Mouse (Mus musculus) embryonic facial prominence, embryonic 13.5 days (tissue): ENCODE data around the gene Vav2. TPM values are rescaled to one million over a fixed set of nuclear protein-coding genes. Genes with fewer than 3 reads are reported as not detected.
A peak's percentile ranks its signal among the peaks of the same experiment; 100 is the strongest.

Source experiments
- ATAC-seq: fragments of 200-750 bp; cut with Nextera tagmentation; 2 replicates; pipeline ENCODE4 v1.8.0; 2017; ENCODE audit warnings: low read depth; ENCODE audit not compliant: insufficient number of reproducible peaks, insufficient read depth, low FRiP score, low TSS enrichment
- H3K27ac ChIP-seq: fragments of 300-500 bp; sonication (generic); 2 replicates; pipeline ENCODE4 v1.5.1; 2015; ENCODE audit warnings: moderate library complexity, mild to moderate bottlenecking, inconsistent platforms
- H3K27me3 ChIP-seq: fragments of 300-500 bp; sonication (generic); 2 replicates; pipeline ENCODE4 v1.6.1; 2015; ENCODE audit warnings: mild to moderate bottlenecking, inconsistent platforms
- H3K36me3 ChIP-seq: fragments of 300-500 bp; sonication (generic); 2 replicates; pipeline ENCODE4 v1.6.1; 2015; ENCODE audit warnings: mild to moderate bottlenecking, inconsistent platforms
- H3K4me1 ChIP-seq: fragments of 300-500 bp; sonication (generic); 2 replicates; pipeline ENCODE4 v1.6.1; 2015; ENCODE audit warnings: inconsistent platforms
- H3K4me2 ChIP-seq: fragments of 300-500 bp; sonication (generic); 2 replicates; pipeline ENCODE4 v1.6.1; 2015; ENCODE audit warnings: moderate library complexity, mild to moderate bottlenecking, inconsistent platforms
- H3K4me3 ChIP-seq: fragments of 300-500 bp; sonication (generic); 2 replicates; pipeline ENCODE4 v1.5.1; 2015; ENCODE audit warnings: mild to moderate bottlenecking, inconsistent platforms
- H3K9ac ChIP-seq: fragments of 300-500 bp; sonication (generic); 2 replicates; pipeline ENCODE4 v1.6.1; 2015; ENCODE audit warnings: mild to moderate bottlenecking, inconsistent platforms
- H3K9me3 ChIP-seq: fragments of 300-500 bp; sonication (generic); 2 replicates; pipeline ENCODE4 v1.6.1; 2016; ENCODE audit warnings: inconsistent platforms
- WGBS: fragments of 180-500 bp; shearing (Covaris S2); methylation state at CpG from one replicate; pipeline ENCODE4 v1.1.7; 2015; ENCODE audit warnings: mixed read lengths; 5-methylcytosine and 5-hydroxymethylcytosine counted together
- polyA plus RNA-seq: library from polyadenylated mRNA; unstranded; fragments of >200 nt; fragmentation: Nextera tagmentation; extraction: Ambion mirVana; gene quantifications from 2 replicates; pipeline ENCODE4 v1.2.1, GENCODE M21; 2015

Vav2 gene
- polyA plus RNA-seq, 1 experiment from 2014 or later: 5.2 TPM

DNA sequence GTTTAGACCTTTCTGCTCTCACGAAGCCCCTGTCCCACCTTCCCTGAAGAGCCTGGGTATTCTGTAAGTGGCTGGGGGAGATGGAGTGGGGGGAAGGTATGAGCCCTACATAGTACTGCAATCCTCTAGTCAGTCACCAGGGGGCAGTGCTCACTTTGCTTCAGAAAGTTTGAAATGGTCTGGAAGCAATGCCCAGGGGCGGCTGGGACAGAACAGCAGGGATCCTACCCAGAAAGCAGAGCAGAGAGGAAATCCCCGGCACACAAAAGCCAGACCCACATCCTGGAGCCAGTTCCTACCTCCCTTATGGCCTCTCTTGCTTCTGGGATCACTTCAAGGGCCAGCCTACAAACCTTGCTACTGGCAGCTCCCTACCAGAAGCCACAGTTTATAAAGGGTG lies 137.8 kb downstream of the Vav2 start:
- no peak for ATAC-seq
- Histone ChIP-seq H3K36me3 (peaks cover 56% of the 10 kb centered on the region), H3K4me3 (no peak overlapping the region), H3K27me3 (no peaks in the 10 kb centered on the region), H3K4me1 (peaks cover 6% of the 10 kb centered on the region), H3K9me3 (no peaks in the 10 kb centered on the region), H3K4me2 (no peak overlapping the region), H3K9ac (peak overlapping the region; percentile 44; the same call in 1 of the 2 replicates), H3K27ac (peak overlapping the region; percentile 60; the same call in 1 of the 2 replicates)
- 19% methylated on average over 3 of the region's 3 CpGs for WGBS

- H3K27me3 ChIP-seq: no peaks in the 10 kb centered on the region
- WGBS: 68% methylated on average over 7 of the region's 7 CpGs
- H3K9me3 ChIP-seq: no peaks in the 10 kb centered on the region
- peaks cover 6% of the 10 kb centered on the region for H3K4me1 ChIP-seq
- no peak overlapping the region for H3K9ac ChIP-seq
- no peak for ATAC-seq
- H3K4me2 ChIP-seq: no peak overlapping the region
- H3K4me3 ChIP-seq: no peak overlapping the region
- H3K36me3 ChIP-seq: peaks cover 63% of the 10 kb centered on the region
- no peak overlapping the region for H3K27ac ChIP-seq
These were observed 139.7 kb downstream of the Vav2 start for GRCm38 (mm10) chr2:27286971-27287710.

DNA sequence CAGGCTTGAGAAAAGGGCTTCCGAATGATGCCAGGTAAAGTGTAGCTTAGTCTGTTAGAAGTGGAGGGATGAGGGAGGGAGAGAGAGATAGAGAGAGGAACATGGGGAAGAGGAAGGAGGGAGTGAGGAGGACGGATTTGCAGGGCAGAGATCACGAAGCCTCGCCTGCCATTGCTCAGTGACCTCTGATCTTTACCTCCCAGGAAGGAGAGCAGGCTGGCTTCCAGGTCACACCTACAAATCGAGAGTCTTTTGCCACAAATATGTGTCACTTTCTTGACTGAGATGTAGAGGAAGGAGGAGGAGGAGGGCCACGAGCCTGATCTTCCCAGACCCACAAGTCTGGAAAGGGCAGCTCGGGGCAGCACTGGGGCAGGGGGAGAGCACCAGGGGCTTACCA lies 142.4 kb downstream of the Vav2 start:
- no peak for ATAC-seq
- Histone ChIP-seq H3K27ac (no peak overlapping the region), H3K4me2 (no peak overlapping the region), H3K27me3 (no peaks in the 10 kb centered on the region), H3K4me1 (peaks cover 4% of the 10 kb centered on the region), H3K9ac (no peak overlapping the region), H3K36me3 (peaks cover 53% of the 10 kb centered on the region), H3K4me3 (no peak overlapping the region), H3K9me3 (no peaks in the 10 kb centered on the region)
- 63% methylated on average over 7 of the region's 7 CpGs for WGBS

GRCm38 (mm10) chr2:27281771-27282170 lies 145.1 kb downstream of the Vav2 start:
- 87% methylated on average over 9 of the region's 9 CpGs for WGBS
- Histone ChIP-seq H3K4me2 (no peak overlapping the region), H3K9me3 (no peaks in the 10 kb centered on the region), H3K27me3 (no peaks in the 10 kb centered on the region), H3K4me3 (no peak overlapping the region), H3K36me3 (peaks cover 62% of the 10 kb centered on the region), H3K4me1 (no peaks in the 10 kb centered on the region), H3K27ac (no peak overlapping the region), H3K9ac (no peak overlapping the region)
- no peak for ATAC-seq

GRCm38 (mm10) chr2:27280920-27281611 lies 145.8 kb downstream of the Vav2 start:
- 69% methylated on average over 13 of the region's 13 CpGs for WGBS
- no peak overlapping the region for H3K27ac ChIP-seq

DNA sequence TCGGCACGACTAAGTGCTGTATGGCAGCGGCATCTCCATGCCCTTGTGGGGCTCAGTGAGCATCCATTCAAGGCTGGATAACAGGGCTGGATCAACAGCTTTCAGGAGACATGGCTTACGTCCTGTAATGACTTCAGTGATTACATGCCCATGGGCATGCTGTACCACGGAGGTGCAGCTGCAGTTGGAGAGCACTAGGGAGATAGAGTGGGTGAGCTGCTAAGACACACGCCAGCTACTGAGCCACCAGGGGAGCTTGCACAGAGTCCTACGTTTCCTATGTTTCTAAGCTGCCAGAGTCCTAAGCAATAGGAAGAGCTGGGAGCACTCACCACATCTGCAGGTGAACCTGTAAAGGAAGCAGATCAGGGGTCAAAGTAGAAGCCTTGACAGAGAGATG lies 148.0 kb downstream of the Vav2 start:
- H3K9me3 ChIP-seq: no peaks in the 10 kb centered on the region
- no peak overlapping the region for H3K27ac ChIP-seq
- 87% methylated on average over 7 of the region's 7 CpGs for WGBS
- no peak overlapping the region for H3K9ac ChIP-seq
- H3K4me3 ChIP-seq: no peak overlapping the region
- peaks cover 67% of the 10 kb centered on the region for H3K36me3 ChIP-seq
- ATAC-seq: no peak
- no peak overlapping the region for H3K4me2 ChIP-seq
- no peaks in the 10 kb centered on the region for H3K27me3 ChIP-seq
- H3K4me1 ChIP-seq: no peaks in the 10 kb centered on the region

More at GRCm38 (mm10) chr2:27280920-27281611, 145.8 kb downstream of the Vav2 start:
- peaks cover 57% of the 10 kb centered on the region for H3K36me3 ChIP-seq
- H3K9me3 ChIP-seq: no peaks in the 10 kb centered on the region
- no peak for ATAC-seq
- no peaks in the 10 kb centered on the region for H3K27me3 ChIP-seq
- H3K4me3 ChIP-seq: no peak overlapping the region
- no peak overlapping the region for H3K4me2 ChIP-seq
- no peak overlapping the region for H3K9ac ChIP-seq
- H3K4me1 ChIP-seq: no peaks in the 10 kb centered on the region

DNA sequence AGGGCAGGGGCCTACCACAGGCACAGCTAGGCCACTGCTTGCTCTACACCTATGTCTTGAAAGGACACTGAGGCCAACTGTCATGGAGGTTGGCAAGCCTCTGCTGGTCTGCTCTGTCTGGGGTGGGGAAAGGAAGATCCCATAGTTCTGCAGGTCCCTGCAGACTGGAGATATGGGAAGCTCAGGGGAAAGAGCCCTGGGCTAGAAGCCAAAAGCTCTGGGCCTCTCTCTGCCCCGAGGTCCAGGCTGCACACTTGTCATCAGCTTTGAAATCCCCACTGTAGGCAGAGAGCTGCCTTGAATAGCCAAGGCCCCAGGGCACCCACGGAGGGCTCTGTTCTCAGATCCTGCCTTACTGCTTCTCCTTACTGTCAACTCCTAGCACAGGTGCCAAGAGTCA lies 158.5 kb downstream of the Vav2 start:
- H3K9ac ChIP-seq: no peak overlapping the region
- H3K27me3 ChIP-seq: no peaks in the 10 kb centered on the region
- no peak overlapping the region for H3K4me3 ChIP-seq
- no peaks in the 10 kb centered on the region for H3K4me1 ChIP-seq
- no peak for ATAC-seq
- peaks cover 83% of the 10 kb centered on the region for H3K36me3 ChIP-seq
- no peaks in the 10 kb centered on the region; the same call in 1 of the 2 replicates for H3K9me3 ChIP-seq
- no peak overlapping the region for H3K27ac ChIP-seq
- 72% methylated on average over 2 of the region's 2 CpGs for WGBS
- no peak overlapping the region for H3K4me2 ChIP-seq

DNA sequence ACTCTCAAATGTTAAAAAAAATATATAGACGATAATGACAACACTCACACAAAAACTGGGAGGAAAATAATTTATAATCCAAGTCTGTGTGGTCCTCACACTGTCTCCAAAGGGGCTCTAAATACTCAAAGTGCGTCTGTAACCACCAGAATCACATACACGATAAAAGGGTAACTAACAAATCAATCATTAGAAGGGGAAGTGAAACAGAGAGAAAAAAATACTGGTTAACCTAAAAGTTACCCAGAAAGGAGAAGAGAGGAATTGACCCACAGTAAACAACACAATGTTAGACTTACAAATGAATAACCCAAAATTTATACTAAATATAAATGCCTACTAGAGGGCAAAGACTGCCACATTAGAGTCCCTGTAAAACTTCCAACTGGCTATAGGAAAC lies 161.0 kb downstream of the Vav2 start:
- peaks cover 82% of the 10 kb centered on the region for H3K36me3 ChIP-seq
- H3K4me3 ChIP-seq: no peak overlapping the region
- 88% methylated on average over 3 of the region's 3 CpGs for WGBS
- no peaks in the 10 kb centered on the region; the same call in 1 of the 2 replicates for H3K9me3 ChIP-seq
- H3K9ac ChIP-seq: no peak overlapping the region
- no peak overlapping the region for H3K4me2 ChIP-seq
- no peaks in the 10 kb centered on the region for H3K27me3 ChIP-seq
- no peak for ATAC-seq
- no peaks in the 10 kb centered on the region for H3K4me1 ChIP-seq
- H3K27ac ChIP-seq: no peak overlapping the region

- H3K36me3 ChIP-seq: peaks cover 53% of the 10 kb centered on the region
- no peaks in the 10 kb centered on the region for H3K27me3 ChIP-seq
- 93% methylated on average over 4 of the region's 4 CpGs for WGBS
These were observed 163.8 kb downstream of the Vav2 start for GRCm38 (mm10) chr2:27262984-27263383.

DNA sequence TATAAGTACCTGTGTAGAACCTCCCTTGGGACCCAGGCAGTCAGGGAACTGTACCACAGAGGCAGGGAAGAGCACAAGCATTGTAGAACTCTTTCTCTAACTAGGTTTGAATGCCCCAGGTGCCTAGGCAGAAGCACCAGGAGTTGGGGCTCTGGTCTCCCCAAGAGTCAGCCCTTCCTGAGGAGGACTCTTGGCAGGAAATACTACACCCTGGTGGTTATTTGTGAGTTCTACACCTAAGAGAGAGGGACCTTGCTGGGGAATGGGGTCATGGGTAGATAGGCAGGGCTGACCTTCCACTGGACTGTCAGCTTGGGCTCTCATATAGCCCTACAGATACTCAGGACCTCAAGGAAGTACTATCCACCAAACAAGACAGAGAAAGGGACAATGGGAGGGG lies 175.4 kb downstream of the Vav2 start:
- peaks cover 13% of the 10 kb centered on the region for H3K4me1 ChIP-seq
- no peak overlapping the region for H3K4me2 ChIP-seq
- H3K9me3 ChIP-seq: no peaks in the 10 kb centered on the region
- no peak overlapping the region for H3K4me3 ChIP-seq
- no peak for ATAC-seq
- H3K27ac ChIP-seq: no peak overlapping the region
- H3K27me3 ChIP-seq: no peaks in the 10 kb centered on the region
- no peak overlapping the region for H3K9ac ChIP-seq
- H3K36me3 ChIP-seq: no peaks in the 10 kb centered on the region

More at GRCm38 (mm10) chr2:27262984-27263383, 163.8 kb downstream of the Vav2 start:
- no peaks in the 10 kb centered on the region for H3K9me3 ChIP-seq
- no peaks in the 10 kb centered on the region for H3K4me1 ChIP-seq
- no peak overlapping the region for H3K9ac ChIP-seq
- no peak overlapping the region for H3K4me2 ChIP-seq
- H3K4me3 ChIP-seq: no peak overlapping the region
- H3K27ac ChIP-seq: no peak overlapping the region
- ATAC-seq: no peak

DNA sequence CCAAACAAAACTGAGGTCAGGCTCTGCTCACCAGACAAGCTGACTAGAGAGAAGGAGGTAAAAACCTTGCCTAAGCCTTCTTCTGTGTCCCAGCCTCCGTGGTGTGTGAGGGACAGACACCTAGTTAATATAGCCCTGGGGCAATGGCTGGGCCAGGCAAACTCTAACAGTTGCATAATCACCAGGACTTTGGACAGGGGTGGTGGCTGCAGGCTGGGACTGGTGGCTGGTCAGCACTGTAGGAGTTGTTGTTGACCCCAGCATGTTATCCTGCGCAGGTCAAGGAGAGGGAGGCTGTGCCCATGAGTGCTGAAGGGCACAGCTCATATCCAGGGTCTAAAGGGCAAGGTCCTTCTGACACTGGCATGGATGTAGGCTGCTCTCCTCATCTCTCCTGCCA lies 178.6 kb downstream of the Vav2 start, which contains the start of gene Sardh:
Gene Sardh (minus strand): TSS at position 127 of the 400 bp plus-strand sequence.
- Histone ChIP-seq H3K27me3 (no peaks in the 10 kb centered on the region), H3K4me1 (peaks cover 13% of the 10 kb centered on the region), H3K9me3 (no peaks in the 10 kb centered on the region), H3K9ac (no peak within 1 kb of the TSS), H3K4me2 (peak within 1 kb of the TSS; percentile 33), H3K36me3 (no peaks in the 10 kb centered on the region), H3K27ac (0 out of 2 replicates have a peak within 1 kb of the TSS, but pooled peaks have one; percentile 7), H3K4me3 (no peak within 1 kb of the TSS)
- ATAC-seq: no peak
- 69% methylated on average over 2 of the region's 2 CpGs for WGBS

GRCm38 (mm10) chr2:27247487-27247863 lies 179.4 kb downstream of the Vav2 start:
- no peak for ATAC-seq
- Histone ChIP-seq H3K4me2 (peak overlapping the region; percentile 33), H3K27ac (0 out of 2 replicates have a peak overlapping the region, but pooled peaks have one; percentile 7)

More at GRCm38 (mm10) chr2:27247487-27247863, 179.4 kb downstream of the Vav2 start:
- Histone ChIP-seq H3K36me3 (no peaks in the 10 kb centered on the region), H3K4me1 (peaks cover 13% of the 10 kb centered on the region), H3K4me3 (no peak overlapping the region), H3K9ac (no peak overlapping the region), H3K9me3 (no peaks in the 10 kb centered on the region), H3K27me3 (no peaks in the 10 kb centered on the region)
- 46% methylated on average over 2 of the region's 2 CpGs for WGBS
